Mouse (Mus musculus): ENCODE measurements around the gene Lef1. TPM values are rescaled to one million over a fixed set of nuclear protein-coding genes. Genes with fewer than 3 reads are reported as not detected.

Gene Lef1
- polyA plus RNA-seq, 1 experiment from 2014 or later, result 0.25 TPM

- no peak overlapping the region for H3K9ac ChIP-seq (ENCODE audit: low read depth, low read length)
- H3K9me3 ChIP-seq (ENCODE audit: control insufficient read depth), result no peaks in the 10 kb centered on the region
- no peak overlapping the region for H3K4me3 ChIP-seq (ENCODE audit: low read depth, low read length)
- no peak for TF ChIP-seq CTCF (IDR thresholded peaks at IDR 0.05; ENCODE audit: low read depth)
- H3K27ac ChIP-seq (ENCODE audit: low read depth, low read length), result no peak overlapping the region
- H3K4me1 ChIP-seq (replicated peaks; ENCODE audit: control insufficient read depth, insufficient read depth, low read length), result no peaks in the 10 kb centered on the region
- H3K36me3 ChIP-seq (ENCODE audit: control insufficient read depth, insufficient read depth), result no peaks in the 10 kb centered on the region
- no peak for ATAC-seq
- 65% methylated on average over 3 of the region's 3 CpGs for WGBS
- H3K4me2 ChIP-seq (replicated peaks; ENCODE audit: low read depth), result no peak overlapping the region
- no peaks in the 10 kb centered on the region for H3K27me3 ChIP-seq (replicated peaks; ENCODE audit: control insufficient read depth, insufficient read depth, low read length)
These were observed 45.4 kb downstream of the Lef1 start for GRCm38 (mm10) chr3:131155657-131156056.

GRCm38 (mm10) chr3:131156377-131156776 is 46.1 kb downstream of the Lef1 start:
- no peak overlapping the region for H3K4me3 ChIP-seq (ENCODE audit: low read depth, low read length)
- ATAC-seq, result no peak
- H3K4me2 ChIP-seq (replicated peaks; ENCODE audit: low read depth), result no peak overlapping the region
- 32% methylated on average over 11 of the region's 11 CpGs for WGBS
- H3K27ac ChIP-seq (ENCODE audit: low read depth, low read length), result no peak overlapping the region
- no peaks in the 10 kb centered on the region for H3K27me3 ChIP-seq (replicated peaks; ENCODE audit: control insufficient read depth, insufficient read depth, low read length)
- H3K36me3 ChIP-seq (ENCODE audit: control insufficient read depth, insufficient read depth), result no peaks in the 10 kb centered on the region
- no peak overlapping the region for H3K9ac ChIP-seq (ENCODE audit: low read depth, low read length)
- TF ChIP-seq CTCF (IDR thresholded peaks at IDR 0.05; ENCODE audit: low read depth), result no peak
- H3K9me3 ChIP-seq (ENCODE audit: control insufficient read depth), result no peaks in the 10 kb centered on the region
- no peaks in the 10 kb centered on the region for H3K4me1 ChIP-seq (replicated peaks; ENCODE audit: control insufficient read depth, insufficient read depth, low read length)

- Histone ChIP-seq H3K4me3 (ENCODE audit: low read depth, low read length) (no peak overlapping the region), H3K36me3 (ENCODE audit: control insufficient read depth, insufficient read depth) (no peaks in the 10 kb centered on the region), H3K9ac (ENCODE audit: low read depth, low read length) (no peak overlapping the region), H3K27me3 (replicated peaks; ENCODE audit: control insufficient read depth, insufficient read depth, low read length) (no peaks in the 10 kb centered on the region), H3K27ac (ENCODE audit: low read depth, low read length) (no peak overlapping the region), H3K4me1 (replicated peaks; ENCODE audit: control insufficient read depth, insufficient read depth, low read length) (no peaks in the 10 kb centered on the region), H3K9me3 (ENCODE audit: control insufficient read depth) (no peaks in the 10 kb centered on the region), H3K4me2 (replicated peaks; ENCODE audit: low read depth) (no peak overlapping the region)
- ATAC-seq, result no peak
- TF ChIP-seq CTCF (IDR thresholded peaks at IDR 0.05; ENCODE audit: low read depth), result no peak
- 68% methylated on average over 7 of the region's 7 CpGs for WGBS
These were observed 47.2 kb downstream of the Lef1 start for GRCm38 (mm10) chr3:131157471-131157870.

GRCm38 (mm10) chr3:131159204-131159760 is 49.0 kb downstream of the Lef1 start:
- H3K4me1 ChIP-seq (replicated peaks; ENCODE audit: control insufficient read depth, insufficient read depth, low read length), result no peaks in the 10 kb centered on the region
- ATAC-seq, result no peak
- H3K36me3 ChIP-seq (ENCODE audit: control insufficient read depth, insufficient read depth), result no peaks in the 10 kb centered on the region
- H3K4me2 ChIP-seq (replicated peaks; ENCODE audit: low read depth), result no peak overlapping the region
- no peak for TF ChIP-seq CTCF (IDR thresholded peaks at IDR 0.05; ENCODE audit: low read depth)
- WGBS, result 64% methylated on average over 12 of the region's 12 CpGs
- H3K27me3 ChIP-seq (replicated peaks; ENCODE audit: control insufficient read depth, insufficient read depth, low read length), result no peaks in the 10 kb centered on the region
- H3K4me3 ChIP-seq (ENCODE audit: low read depth, low read length), result no peak overlapping the region
- H3K9ac ChIP-seq (ENCODE audit: low read depth, low read length), result no peak overlapping the region
- H3K27ac ChIP-seq (ENCODE audit: low read depth, low read length), result no peak overlapping the region
- no peaks in the 10 kb centered on the region for H3K9me3 ChIP-seq (ENCODE audit: control insufficient read depth)

- H3K27ac ChIP-seq (ENCODE audit: low read depth, low read length), result no peak overlapping the region
These were observed 49.8 kb downstream of the Lef1 start for GRCm38 (mm10) chr3:131159881-131160615.

GRCm38 (mm10) chr3:131160921-131161320 is 50.6 kb downstream of the Lef1 start:
- no peak for ATAC-seq
- H3K4me3 ChIP-seq (ENCODE audit: low read depth, low read length), result no peak overlapping the region
- WGBS, result 69% methylated on average over 7 of the region's 7 CpGs
- TF ChIP-seq CTCF (IDR thresholded peaks at IDR 0.05; ENCODE audit: low read depth), result no peak
- no peak overlapping the region for H3K4me2 ChIP-seq (replicated peaks; ENCODE audit: low read depth)
- H3K9me3 ChIP-seq (ENCODE audit: control insufficient read depth), result no peaks in the 10 kb centered on the region
- H3K27me3 ChIP-seq (replicated peaks; ENCODE audit: control insufficient read depth, insufficient read depth, low read length), result no peaks in the 10 kb centered on the region
- no peak overlapping the region for H3K9ac ChIP-seq (ENCODE audit: low read depth, low read length)
- no peak overlapping the region for H3K27ac ChIP-seq (ENCODE audit: low read depth, low read length)
- no peaks in the 10 kb centered on the region for H3K4me1 ChIP-seq (replicated peaks; ENCODE audit: control insufficient read depth, insufficient read depth, low read length)
- H3K36me3 ChIP-seq (ENCODE audit: control insufficient read depth, insufficient read depth), result no peaks in the 10 kb centered on the region

More at GRCm38 (mm10) chr3:131159881-131160615, 49.8 kb downstream of the Lef1 start:
- Histone ChIP-seq H3K4me3 (ENCODE audit: low read depth, low read length) (no peak overlapping the region), H3K36me3 (ENCODE audit: control insufficient read depth, insufficient read depth) (no peaks in the 10 kb centered on the region), H3K4me1 (replicated peaks; ENCODE audit: control insufficient read depth, insufficient read depth, low read length) (no peaks in the 10 kb centered on the region), H3K4me2 (replicated peaks; ENCODE audit: low read depth) (no peak overlapping the region), H3K27me3 (replicated peaks; ENCODE audit: control insufficient read depth, insufficient read depth, low read length) (no peaks in the 10 kb centered on the region), H3K9ac (ENCODE audit: low read depth, low read length) (no peak overlapping the region), H3K9me3 (ENCODE audit: control insufficient read depth) (no peaks in the 10 kb centered on the region)
- WGBS, result 78% methylated on average over 14 of the region's 14 CpGs
- no peak for TF ChIP-seq CTCF (IDR thresholded peaks at IDR 0.05; ENCODE audit: low read depth)
- no peak for ATAC-seq
